Mouse (Mus musculus) heart, embryonic 12.5 days (tissue): ENCODE data around the gene Prkab1. TPM values are rescaled to one million over a fixed set of nuclear protein-coding genes. Genes with fewer than 3 reads are reported as not detected.

ENCODE experiments used
- ATAC-seq: fragments of 200-750 bp; cut with Nextera tagmentation; 2 replicates; pipeline ENCODE4 v1.8.0; 2017; ENCODE audit warnings: moderate TSS enrichment, moderate library complexity; ENCODE audit not compliant: insufficient number of reproducible peaks, low FRiP score
- H3K27ac ChIP-seq: fragments of 300-500 bp; sonication (generic); 2 replicates; pipeline ENCODE4 v1.5.1; 2016; ENCODE audit warnings: mild to moderate bottlenecking, moderate library complexity; ENCODE audit not compliant: poor library complexity, severe bottlenecking
- H3K27me3 ChIP-seq: fragments of 300-500 bp; sonication (generic); replicated peaks from 2 replicates; pipeline ENCODE4 v1.6.1; 2016; ENCODE audit warnings: mild to moderate bottlenecking, moderate library complexity
- H3K36me3 ChIP-seq: fragments of 300-500 bp; sonication (generic); 2 replicates; pipeline ENCODE4 v1.6.1; 2016; ENCODE audit warnings: mild to moderate bottlenecking, moderate library complexity
- H3K4me1 ChIP-seq: fragments of 300-500 bp; sonication (generic); replicated peaks from 2 replicates; pipeline ENCODE4 v1.6.1; 2016; ENCODE audit warnings: mild to moderate bottlenecking
- H3K4me2 ChIP-seq: fragments of 300-500 bp; sonication (generic); 2 replicates; pipeline ENCODE4 v1.6.1; 2016; ENCODE audit warnings: mild to moderate bottlenecking, moderate library complexity
- H3K4me3 ChIP-seq: fragments of 300-500 bp; sonication (generic); 2 replicates; pipeline ENCODE4 v1.5.1; 2016; ENCODE audit warnings: mild to moderate bottlenecking
- H3K9ac ChIP-seq: fragments of 300-500 bp; sonication (generic); 2 replicates; pipeline ENCODE4 v1.6.1; 2016; ENCODE audit warnings: mild to moderate bottlenecking, moderate library complexity
- H3K9me3 ChIP-seq: fragments of 300-500 bp; sonication (generic); replicated peaks from 2 replicates; pipeline ENCODE4 v1.6.1; 2016; ENCODE audit warnings: mild to moderate bottlenecking, moderate library complexity
- WGBS: fragments of 180-500 bp; shearing (Covaris S2); methylation state at CpG from one replicate; pipeline ENCODE4 v1.1.7; 2016; 5-methylcytosine and 5-hydroxymethylcytosine counted together
- polyA plus RNA-seq: library from polyadenylated mRNA; unstranded; fragments of >200 nt; fragmentation: Nextera tagmentation; extraction: Ambion mirVana; gene quantifications from 2 replicates; pipeline ENCODE4 v1.2.1, GENCODE M21; 2016

Prkab1 gene
- polyA plus RNA-seq, 1 experiment from 2014 or later: 52.2 TPM

DNA sequence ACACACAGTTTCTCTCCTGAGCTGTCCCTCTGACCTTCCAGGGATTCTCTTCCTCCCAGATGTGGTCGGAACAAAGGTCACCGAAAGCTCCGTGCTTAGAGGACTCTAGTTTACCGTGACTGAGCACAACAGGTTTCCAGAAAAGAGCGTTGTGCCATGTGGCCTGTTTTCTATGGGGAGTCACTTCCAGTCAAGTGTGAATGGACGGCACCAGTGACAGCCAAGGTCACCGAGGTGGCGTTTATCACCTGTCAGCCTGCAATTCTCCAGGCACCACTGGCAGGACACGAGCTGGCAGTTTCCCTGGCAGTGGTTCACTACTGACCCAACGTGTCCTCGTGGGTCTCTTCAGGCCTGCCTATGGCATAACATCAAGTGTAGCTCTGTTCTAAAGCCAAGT lies 4.9 kb downstream of the Prkab1 start:
- Histone ChIP-seq H3K9ac (no peak overlapping the region), H3K4me3 (0 out of 2 replicates have a peak overlapping the region, but pooled peaks have one; percentile 6), H3K27ac (peak overlapping the region; percentile 82), H3K9me3 (no peaks in the 10 kb centered on the region), H3K4me2 (peak overlapping the region; percentile 19), H3K4me1 (peaks cover 47% of the 10 kb centered on the region), H3K36me3 (peaks cover 70% of the 10 kb centered on the region), H3K27me3 (no peaks in the 10 kb centered on the region)
- ATAC-seq: no peak
- WGBS: 21% methylated on average over 11 of the region's 11 CpGs

DNA sequence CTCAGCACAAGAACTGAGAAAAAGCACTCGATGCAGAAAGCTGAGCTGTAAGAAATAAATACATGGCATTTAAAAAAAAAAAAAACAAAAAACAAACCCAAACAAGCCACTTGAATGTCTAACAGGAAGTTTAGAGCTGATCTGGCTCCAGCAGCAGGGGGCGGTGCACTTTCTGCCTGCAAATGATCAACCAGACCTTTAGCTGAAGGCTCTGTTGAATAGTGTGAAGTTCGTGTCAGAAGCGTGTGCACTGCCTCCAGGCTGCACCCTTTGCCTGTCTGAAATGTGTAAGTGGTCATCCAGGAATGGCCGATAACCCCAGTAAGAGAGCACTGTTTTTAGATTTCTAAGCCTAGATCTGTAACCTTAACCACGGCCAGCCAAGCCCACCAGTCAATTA lies 5.5 kb downstream of the Prkab1 start:
- Histone ChIP-seq H3K4me1 (peaks cover 47% of the 10 kb centered on the region), H3K9ac (no peak overlapping the region), H3K4me2 (peak overlapping the region; percentile 19), H3K27ac (peak overlapping the region; percentile 82), H3K9me3 (no peaks in the 10 kb centered on the region), H3K4me3 (peak overlapping the region; percentile 6; the same call in 1 of the 2 replicates), H3K36me3 (peaks cover 76% of the 10 kb centered on the region), H3K27me3 (no peaks in the 10 kb centered on the region)
- ATAC-seq: no peak
- 42% methylated on average over 6 of the region's 6 CpGs for WGBS

DNA sequence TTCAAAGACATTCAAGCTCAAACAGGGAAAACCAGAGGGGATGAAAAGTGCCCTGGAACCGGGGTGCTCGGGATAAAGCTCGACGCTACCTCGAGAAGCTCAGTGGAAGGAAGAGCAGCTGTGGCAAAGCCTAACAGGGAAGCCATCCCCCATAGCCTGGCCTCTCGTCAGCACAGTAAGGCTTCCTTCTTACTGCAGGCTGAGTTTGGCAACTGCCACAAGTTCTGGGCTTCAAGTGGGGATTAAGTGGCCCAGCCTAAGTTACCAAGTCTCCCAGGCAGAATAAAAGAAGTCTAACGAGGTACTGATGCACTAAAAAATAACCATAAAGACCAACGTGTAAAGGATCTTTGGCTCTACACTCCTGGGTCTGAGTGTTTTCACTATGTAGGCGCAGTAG lies 6.1 kb downstream of the Prkab1 start:
- Histone ChIP-seq H3K9me3 (no peaks in the 10 kb centered on the region), H3K27me3 (no peaks in the 10 kb centered on the region), H3K4me2 (no peak overlapping the region), H3K36me3 (peaks cover 82% of the 10 kb centered on the region), H3K27ac (peak overlapping the region; percentile 0; the same call in 1 of the 2 replicates), H3K4me3 (no peak overlapping the region), H3K9ac (peak overlapping the region; percentile 33; the same call in 1 of the 2 replicates), H3K4me1 (peaks cover 44% of the 10 kb centered on the region)
- 82% methylated on average over 9 of the region's 9 CpGs for WGBS
- no peak for ATAC-seq

DNA sequence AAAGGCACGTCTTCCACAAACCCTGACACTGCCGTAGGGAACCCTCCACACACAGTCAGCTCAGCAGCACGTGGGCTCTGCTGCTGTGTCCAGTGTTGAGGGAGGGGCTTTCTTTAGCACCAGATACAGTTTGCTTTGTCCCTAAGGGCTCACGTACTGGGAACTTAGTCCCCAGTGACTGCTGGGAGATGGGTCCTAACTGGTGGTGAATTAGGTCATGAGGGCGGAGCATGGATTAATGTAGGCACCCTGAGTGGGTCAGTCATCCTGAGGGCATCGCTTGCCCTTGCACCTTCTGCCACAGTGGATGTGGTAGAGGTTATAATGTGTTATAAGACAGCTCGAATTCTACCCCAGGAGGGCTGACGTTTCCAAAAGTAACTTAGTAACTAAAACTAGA lies 6.9 kb downstream of the Prkab1 start:
- Histone ChIP-seq H3K4me3 (no peak overlapping the region), H3K4me2 (no peak overlapping the region), H3K27ac (no peak overlapping the region), H3K9ac (no peak overlapping the region), H3K9me3 (no peaks in the 10 kb centered on the region), H3K36me3 (peaks cover 88% of the 10 kb centered on the region), H3K4me1 (peaks cover 36% of the 10 kb centered on the region), H3K27me3 (no peaks in the 10 kb centered on the region)
- WGBS: 93% methylated on average over 8 of the region's 8 CpGs
- ATAC-seq: no peak

DNA sequence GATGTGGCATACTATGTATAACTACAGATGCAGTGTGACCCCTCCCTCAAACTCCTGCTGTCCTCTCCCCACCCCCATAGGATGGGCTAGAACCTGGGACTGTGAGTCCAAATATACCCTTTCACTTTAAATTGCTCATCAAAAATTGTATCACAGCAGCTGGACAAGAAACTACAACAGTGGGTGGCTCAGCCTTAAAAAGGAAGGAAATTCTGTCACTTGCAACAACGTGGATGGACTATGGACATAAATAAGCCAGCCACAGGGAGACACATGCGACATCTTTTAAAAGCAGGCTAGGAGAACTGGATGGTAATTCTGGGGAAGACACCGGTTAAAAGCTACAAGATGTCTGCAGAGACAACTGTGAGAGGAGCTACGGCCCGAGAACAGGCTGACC lies 7.8 kb downstream of the Prkab1 start:
- no peak overlapping the region for H3K9ac ChIP-seq
- no peaks in the 10 kb centered on the region for H3K9me3 ChIP-seq
- no peak overlapping the region for H3K27ac ChIP-seq
- 91% methylated on average over 5 of the region's 5 CpGs for WGBS
- no peak for ATAC-seq
- H3K4me2 ChIP-seq: no peak overlapping the region
- H3K4me3 ChIP-seq: no peak overlapping the region
- H3K27me3 ChIP-seq: no peaks in the 10 kb centered on the region
- peaks cover 87% of the 10 kb centered on the region for H3K36me3 ChIP-seq
- peaks cover 28% of the 10 kb centered on the region for H3K4me1 ChIP-seq

DNA sequence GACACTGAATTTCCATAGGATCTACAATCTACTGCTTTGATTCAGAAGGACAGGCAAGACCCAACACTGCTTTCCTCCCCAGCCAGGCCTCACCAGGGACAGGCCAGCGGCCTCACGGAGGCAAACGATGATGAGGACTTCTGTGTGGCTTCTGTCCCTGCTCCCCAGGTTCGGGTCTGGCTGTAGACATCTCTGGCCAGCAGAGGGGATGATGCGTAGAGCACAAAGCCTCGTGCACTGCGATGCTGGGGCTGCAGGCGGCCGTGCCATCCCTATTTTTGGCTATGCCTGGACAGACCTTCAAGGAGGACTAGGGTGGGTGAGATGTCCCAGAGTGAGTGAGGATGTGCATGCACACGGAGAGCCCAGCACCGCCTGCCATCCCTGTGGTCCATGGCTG lies 10.1 kb downstream of the Prkab1 start:
- Histone ChIP-seq H3K27ac (no peak overlapping the region), H3K9ac (no peak overlapping the region), H3K4me3 (no peak overlapping the region), H3K27me3 (no peaks in the 10 kb centered on the region), H3K9me3 (no peaks in the 10 kb centered on the region), H3K36me3 (peaks cover 64% of the 10 kb centered on the region), H3K4me2 (no peak overlapping the region), H3K4me1 (peaks cover 14% of the 10 kb centered on the region)
- 91% methylated on average over 11 of the region's 11 CpGs for WGBS
- ATAC-seq: no peak

DNA sequence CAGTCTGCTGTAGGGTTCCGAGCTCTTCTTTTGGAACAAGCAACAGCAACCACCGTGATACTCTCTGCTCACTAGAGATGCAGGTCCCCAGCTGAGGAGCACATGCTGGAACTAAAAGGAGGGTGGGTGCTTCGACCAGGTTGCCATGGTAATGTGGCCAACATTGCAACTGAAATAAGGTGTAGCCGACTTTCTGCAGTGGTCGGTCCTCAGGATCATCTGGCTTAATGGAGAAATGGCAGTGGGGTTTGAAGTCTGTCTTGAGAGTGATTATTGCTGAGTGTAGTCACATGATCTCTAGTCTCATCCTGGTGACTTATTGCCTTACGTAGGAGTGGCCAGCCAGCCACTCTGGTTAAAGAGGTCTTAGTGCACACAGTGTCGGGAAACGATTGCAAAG lies 10.5 kb downstream of the Prkab1 start:
- Histone ChIP-seq H3K4me2 (no peak overlapping the region), H3K9me3 (no peaks in the 10 kb centered on the region), H3K4me3 (no peak overlapping the region), H3K36me3 (peaks cover 60% of the 10 kb centered on the region), H3K9ac (no peak overlapping the region), H3K27ac (no peak overlapping the region), H3K27me3 (no peaks in the 10 kb centered on the region), H3K4me1 (peaks cover 10% of the 10 kb centered on the region)
- 84% methylated on average over 8 of the region's 8 CpGs for WGBS
- no peak for ATAC-seq

DNA sequence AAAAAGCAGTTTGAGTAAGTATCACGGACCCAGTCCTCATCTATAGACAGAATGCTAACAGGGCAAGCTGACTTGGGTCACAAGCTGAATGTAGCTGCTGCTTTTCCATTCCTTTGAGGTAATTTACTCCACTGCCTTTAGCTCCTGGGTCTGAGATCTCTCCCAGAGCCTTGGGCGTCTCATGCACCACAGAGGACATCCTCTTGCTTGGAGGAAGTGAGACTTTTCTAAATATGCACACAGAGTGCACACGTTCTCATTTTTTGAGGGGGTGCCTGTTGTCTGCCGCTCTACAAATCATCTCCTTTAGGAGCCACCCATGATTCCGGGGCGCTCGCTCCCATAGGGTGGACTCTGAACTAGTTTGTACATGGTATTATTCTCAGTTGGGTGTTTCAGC lies 11.8 kb downstream of the Prkab1 start:
- peaks cover 48% of the 10 kb centered on the region for H3K36me3 ChIP-seq
- ATAC-seq: no peak
- H3K9me3 ChIP-seq: no peaks in the 10 kb centered on the region
- H3K27ac ChIP-seq: no peak overlapping the region
- no peak overlapping the region for H3K4me3 ChIP-seq
- WGBS: 92% methylated on average over 7 of the region's 7 CpGs
- H3K9ac ChIP-seq: no peak overlapping the region
- H3K27me3 ChIP-seq: no peaks in the 10 kb centered on the region
- no peak overlapping the region for H3K4me2 ChIP-seq
- no peaks in the 10 kb centered on the region for H3K4me1 ChIP-seq

DNA sequence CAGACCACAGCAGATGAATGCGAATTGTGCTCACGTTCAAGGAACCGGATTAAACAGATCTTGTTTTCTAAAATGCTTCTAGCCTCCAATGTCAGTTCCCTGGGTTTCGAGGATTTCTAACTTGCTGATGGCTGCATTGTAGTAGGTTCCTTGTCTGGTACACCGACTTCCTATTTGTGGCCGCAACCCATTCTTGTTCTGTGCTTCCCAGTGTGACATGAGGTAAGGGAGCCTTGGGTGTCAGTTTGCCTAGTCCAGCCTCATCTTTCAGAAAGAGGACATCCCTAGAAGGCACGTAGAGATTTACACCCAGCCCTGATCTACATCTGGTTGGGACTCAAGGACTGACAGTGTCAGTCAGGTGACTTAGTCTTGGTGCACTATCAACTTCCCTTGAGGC lies 12.6 kb downstream of the Prkab1 start:
- 85% methylated on average over 7 of the region's 7 CpGs for WGBS
- no peak overlapping the region for H3K4me2 ChIP-seq
- no peaks in the 10 kb centered on the region for H3K27me3 ChIP-seq
- no peaks in the 10 kb centered on the region for H3K4me1 ChIP-seq
- ATAC-seq: no peak
- H3K9ac ChIP-seq: no peak overlapping the region
- peaks cover 45% of the 10 kb centered on the region for H3K36me3 ChIP-seq
- no peak overlapping the region for H3K4me3 ChIP-seq
- no peaks in the 10 kb centered on the region for H3K9me3 ChIP-seq
- no peak overlapping the region for H3K27ac ChIP-seq

DNA sequence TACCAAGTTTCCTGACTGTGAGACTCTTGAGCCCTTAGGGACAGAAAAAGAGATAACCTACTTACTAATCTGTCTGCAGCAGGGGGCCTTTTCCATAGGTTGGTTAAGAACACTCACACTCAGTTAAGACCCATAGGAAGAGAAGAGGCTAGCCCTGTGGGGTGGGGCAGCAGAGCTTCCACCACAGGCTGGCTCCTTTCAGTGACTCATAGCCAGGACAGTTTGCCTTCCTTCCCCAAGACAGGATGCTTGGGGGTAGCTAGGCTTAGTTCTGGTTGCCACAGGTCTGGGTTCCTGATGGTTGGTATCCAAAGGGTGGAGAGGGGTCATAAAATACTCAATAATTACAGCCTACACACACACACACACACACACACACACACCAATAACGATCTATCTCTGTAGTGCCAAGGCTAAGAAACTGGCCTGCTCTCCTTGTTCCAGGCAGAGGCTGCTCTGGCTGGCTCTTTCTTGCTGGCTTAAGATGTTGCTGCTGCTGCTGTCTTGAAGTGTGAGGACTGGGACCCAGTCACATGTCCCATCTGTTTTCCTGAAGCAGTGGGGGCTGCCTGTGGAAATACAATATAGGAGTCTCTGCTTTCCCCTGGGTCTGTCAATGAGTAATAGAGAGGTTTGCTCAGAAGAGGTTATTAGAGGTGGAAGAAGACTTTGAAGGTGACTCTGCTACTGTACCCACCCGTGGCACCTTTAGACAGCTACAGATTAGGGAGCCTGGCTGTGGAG lies 14.3 kb downstream of the Prkab1 start:
- Histone ChIP-seq H3K36me3 (peaks cover 38% of the 10 kb centered on the region), H3K9ac (no peak overlapping the region), H3K9me3 (no peaks in the 10 kb centered on the region), H3K27ac (no peak overlapping the region), H3K4me3 (no peak overlapping the region), H3K4me2 (no peak overlapping the region), H3K27me3 (no peaks in the 10 kb centered on the region), H3K4me1 (no peaks in the 10 kb centered on the region)
- ATAC-seq: no peak
- 77% methylated on average over 2 of the region's 2 CpGs for WGBS

DNA sequence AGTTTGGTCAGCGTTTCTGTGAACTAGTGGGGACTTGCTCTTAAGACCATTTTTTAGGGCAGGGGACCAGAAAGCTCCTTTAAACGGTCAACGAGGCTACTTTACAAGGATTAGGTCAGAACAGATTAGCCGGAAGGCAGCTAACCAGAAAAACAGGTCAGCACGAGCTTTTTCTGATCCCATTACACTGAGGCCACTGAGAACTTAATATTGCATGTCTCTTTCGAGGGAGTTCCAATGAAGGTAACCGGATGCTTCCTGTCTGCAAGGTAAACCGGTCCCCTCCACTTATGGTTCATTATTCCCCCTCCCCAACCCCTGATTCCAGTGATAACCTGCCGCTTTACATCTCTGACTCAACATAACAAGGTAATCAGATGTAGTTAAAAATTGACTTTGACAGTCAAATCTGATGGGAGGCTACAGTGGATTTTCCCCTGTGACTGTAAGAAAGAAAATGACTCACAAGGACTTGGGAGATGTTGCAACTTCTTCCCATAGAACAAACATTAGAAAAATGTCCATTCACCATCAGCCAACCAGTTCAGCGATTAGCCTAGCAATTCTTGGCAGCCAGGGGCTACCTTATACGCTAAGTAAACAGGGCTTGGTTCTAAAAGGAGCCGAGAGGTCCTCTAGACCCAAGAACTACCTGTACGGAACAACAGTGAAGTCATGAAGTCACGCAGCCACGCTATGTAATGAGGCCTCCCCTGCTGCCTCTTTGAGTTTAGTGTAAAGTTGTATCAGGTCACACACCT lies 15.0 kb downstream of the Prkab1 start:
- H3K9me3 ChIP-seq: no peaks in the 10 kb centered on the region
- ATAC-seq: no peak
- peaks cover 30% of the 10 kb centered on the region for H3K36me3 ChIP-seq
- no peak overlapping the region for H3K4me3 ChIP-seq
- no peak overlapping the region for H3K9ac ChIP-seq
- no peaks in the 10 kb centered on the region for H3K27me3 ChIP-seq
- H3K4me2 ChIP-seq: no peak overlapping the region
- H3K27ac ChIP-seq: no peak overlapping the region
- WGBS: 82% methylated on average over 15 of the region's 15 CpGs
- H3K4me1 ChIP-seq: no peaks in the 10 kb centered on the region
